Mouse (Mus musculus): ENCODE results near the gene Pum2.
"Not testable (repeated sequence)": the region's sequence is repeated elsewhere in the genome, so short reads cannot be mapped to it uniquely, and the experiment has no call there.

Gene Pum2

GRCm38 (mm10) chr12:8673974-8674306, at the start of gene Pum2:
Gene Pum2 (plus strand): TSS chr12:8674134.
- in situ Hi-C loops (cut with MboI, MseI): loop anchor here in 1 of 2 experiments (25.0 kb wide), 1 partner anchor 1713 kb away; the partner anchor contains the start of gene Rdh14

GRCm38 (mm10) chr12:8629537-8629936, 44.4 kb upstream of the Pum2 start:
- in situ Hi-C loops (cut with MboI, MseI): no loop called here

GRCm38 (mm10) chr12:8631691-8632090, 42.2 kb upstream of the Pum2 start:
- in situ Hi-C loops (cut with MboI, MseI): no loop called here

- in situ Hi-C loops (cut with MboI, MseI): no loop called here
Measured at GRCm38 (mm10) chr12:8632737-8633365, 41.1 kb upstream of the Pum2 start.

- in situ Hi-C loops (cut with MboI, MseI): no loop called here
Measured at GRCm38 (mm10) chr12:8634306-8634705, 39.6 kb upstream of the Pum2 start.

GRCm38 (mm10) chr12:8635546-8635945, 38.4 kb upstream of the Pum2 start:
- in situ Hi-C loops (cut with MboI, MseI): no loop called here

GRCm38 (mm10) chr12:8636945-8637344, 37.0 kb upstream of the Pum2 start:
- in situ Hi-C loops (cut with MboI, MseI): no loop called here

GRCm38 (mm10) chr12:8638411-8639087, 35.4 kb upstream of the Pum2 start:
- in situ Hi-C loops (cut with MboI, MseI): not testable (repeated sequence)

- in situ Hi-C loops (cut with MboI, MseI): loop anchor here in 1 of 2 experiments (10.0 kb wide), 1 partner anchor 435 kb away; the partner anchor contains the start of gene Ldah
Measured at GRCm38 (mm10) chr12:8640186-8640585, 33.7 kb upstream of the Pum2 start.

GRCm38 (mm10) chr12:8640711-8641424, 33.1 kb upstream of the Pum2 start:
- in situ Hi-C loops (cut with MboI, MseI): loop anchor here in 1 of 2 experiments (10.0 kb wide), 1 partner anchor 436 kb away; the partner anchor contains the start of gene Ldah

- in situ Hi-C loops (cut with MboI, MseI): loop anchor here in 1 of 2 experiments (10.0 kb wide), 1 partner anchor 437 kb away; the partner anchor contains the start of gene Ldah
Measured at GRCm38 (mm10) chr12:8641425-8641735, 32.6 kb upstream of the Pum2 start.

- in situ Hi-C loops (cut with MboI, MseI): loop anchor here in 1 of 2 experiments (10.0 kb wide), 1 partner anchor 443 kb away; the partner anchor contains the start of gene Ldah
Measured at GRCm38 (mm10) chr12:8648211-8648610, 25.7 kb upstream of the Pum2 start.

- in situ Hi-C loops (cut with MboI, MseI): loop anchor here in 1 of 2 experiments (25.0 kb wide), 1 partner anchor 1737 kb away; the partner anchor contains the start of gene Rdh14
Measured at GRCm38 (mm10) chr12:8650027-8650426, 23.9 kb upstream of the Pum2 start.

- in situ Hi-C loops (cut with MboI, MseI): loop anchor here in 1 of 2 experiments (25.0 kb wide), 1 partner anchor 1731 kb away; the partner anchor contains the start of gene Rdh14
Measured at GRCm38 (mm10) chr12:8656596-8656995, 17.3 kb upstream of the Pum2 start.

- in situ Hi-C loops (cut with MboI, MseI): loop anchor here in 1 of 2 experiments (25.0 kb wide), 1 partner anchor 1730 kb away; the partner anchor contains the start of gene Rdh14
Measured at GRCm38 (mm10) chr12:8657116-8657515, 16.8 kb upstream of the Pum2 start.

GRCm38 (mm10) chr12:8657629-8658366, 16.1 kb upstream of the Pum2 start:
- in situ Hi-C loops (cut with MboI, MseI): loop anchor here in 1 of 2 experiments (25.0 kb wide), 1 partner anchor 1730 kb away; the partner anchor contains the start of gene Rdh14

GRCm38 (mm10) chr12:8659406-8660279, 14.3 kb upstream of the Pum2 start:
- in situ Hi-C loops (cut with MboI, MseI): loop anchor here in 1 of 2 experiments (25.0 kb wide), 1 partner anchor 1728 kb away; the partner anchor contains the start of gene Rdh14

- in situ Hi-C loops (cut with MboI, MseI): loop anchor here in 1 of 2 experiments (25.0 kb wide), 1 partner anchor 1726 kb away; the partner anchor contains the start of gene Rdh14
Measured at GRCm38 (mm10) chr12:8661747-8662146, 12.2 kb upstream of the Pum2 start.

- in situ Hi-C loops (cut with MboI, MseI): loop anchor here in 1 of 2 experiments (25.0 kb wide), 1 partner anchor 1725 kb away; the partner anchor contains the start of gene Rdh14
Measured at GRCm38 (mm10) chr12:8662175-8662574, 11.8 kb upstream of the Pum2 start.

GRCm38 (mm10) chr12:8662721-8663120, 11.2 kb upstream of the Pum2 start:
- in situ Hi-C loops (cut with MboI, MseI): loop anchor here in 1 of 2 experiments (25.0 kb wide), 1 partner anchor 1725 kb away; the partner anchor contains the start of gene Rdh14

Data from T-helper 17 cell (primary cell).